Mouse (Mus musculus) bone marrow macrophage, adult 2 months (primary cell): ENCODE data around the gene Gata1.
"Not testable (repeated sequence)": the region's sequence is repeated elsewhere in the genome, so short reads cannot be mapped to it uniquely, and the experiment has no call there.

ENCODE experiments used
- CTCF ChIP-seq: IDR thresholded peaks from 2 replicates; pipeline ENCODE4 v1.5.1; 2012; ENCODE audit warnings: low read depth, mild to moderate bottlenecking, low read length, moderate library complexity
- POLR2A ChIP-seq: IDR thresholded peaks from 2 replicates; pipeline ENCODE4 v1.6.1; 2012; ENCODE audit warnings: mild to moderate bottlenecking, low read depth, low read length, borderline replicate concordance

- not testable (repeated sequence) for TF ChIP-seq CTCF, POLR2A
These were observed 59.9 kb downstream of the Gata1 start for GRCm38 (mm10) chrX:7917960-7918359.
